Mouse (Mus musculus): ENCODE results near the gene Olfr485.
"Not testable (repeated sequence)": the region's sequence is repeated elsewhere in the genome, so short reads cannot be mapped to it uniquely, and the experiment has no call there.

The Olfr485 gene

GRCm38 (mm10) chr7:108159771-108160170 is at the start of gene Olfr485:
Gene Olfr485, minus strand, starts transcription at chr7:108159871.
- no peak for DNase-seq

GRCm38 (mm10) chr7:108196938-108197337 is 37.3 kb upstream of the Olfr485 start:
- DNase-seq, result no peak

- DNase-seq, result not testable (repeated sequence)
These were observed 36.7 kb upstream of the Olfr485 start for GRCm38 (mm10) chr7:108196337-108196736.

GRCm38 (mm10) chr7:108192714-108193113 is 33.0 kb upstream of the Olfr485 start:
- DNase-seq, result not testable (repeated sequence)

GRCm38 (mm10) chr7:108191196-108191595 is 31.5 kb upstream of the Olfr485 start:
- not testable (repeated sequence) for DNase-seq

- DNase-seq, result not testable (repeated sequence)
These were observed 25.6 kb upstream of the Olfr485 start for GRCm38 (mm10) chr7:108185237-108185636.

GRCm38 (mm10) chr7:108184401-108184800 is 24.7 kb upstream of the Olfr485 start:
- not testable (repeated sequence) for DNase-seq

GRCm38 (mm10) chr7:108172642-108173041 is 13.0 kb upstream of the Olfr485 start, which contains the start of gene Olfr486:
Gene Olfr486, minus strand, starts transcription at chr7:108172742.
- not testable (repeated sequence) for DNase-seq

GRCm38 (mm10) chr7:108127349-108127748 is 32.3 kb downstream of the Olfr485 start, which contains the start of gene Olfr484:
Gene Olfr484, minus strand, starts transcription at chr7:108127449.
- DNase-seq, result no peak

GRCm38 (mm10) chr7:108121416-108121815 is 38.3 kb downstream of the Olfr485 start:
- no peak for DNase-seq

GRCm38 (mm10) chr7:108120681-108121080 is 39.0 kb downstream of the Olfr485 start:
- no peak for DNase-seq
